Mouse (Mus musculus) liver, adult (tissue): Measurements from ENCODE around the gene Mthfd1.

ENCODE experiments used
- GATA4 ChIP-seq: IDR thresholded peaks from 2 replicates; pipeline ENCODE4 v1.6.1; 2014; ENCODE audit warnings: mild to moderate bottlenecking, low read length; ENCODE audit not compliant: insufficient replicate concordance

The Mthfd1 gene

GRCm38 (mm10) chr12:76341080-76341479 lies 86.0 kb downstream of the Mthfd1 start:
- TF ChIP-seq GATA4: no peak

- TF ChIP-seq GATA4: no peak
These were observed 90.8 kb downstream of the Mthfd1 start for GRCm38 (mm10) chr12:76345759-76346455.

GRCm38 (mm10) chr12:76349680-76350220 lies 94.7 kb downstream of the Mthfd1 start:
- TF ChIP-seq GATA4: no peak

GRCm38 (mm10) chr12:76360868-76361267 lies 105.8 kb downstream of the Mthfd1 start:
- TF ChIP-seq GATA4: no peak

- TF ChIP-seq GATA4: no peak
These were observed 106.6 kb downstream of the Mthfd1 start for GRCm38 (mm10) chr12:76361405-76362302.

GRCm38 (mm10) chr12:76362303-76362676 lies 107.2 kb downstream of the Mthfd1 start:
- no peak for TF ChIP-seq GATA4

- TF ChIP-seq GATA4: no peak
These were observed 111.2 kb downstream of the Mthfd1 start for GRCm38 (mm10) chr12:76366276-76366675.

GRCm38 (mm10) chr12:76367096-76367995 lies 112.2 kb downstream of the Mthfd1 start:
- TF ChIP-seq GATA4: no peak

GRCm38 (mm10) chr12:76368201-76368789 lies 113.2 kb downstream of the Mthfd1 start:
- TF ChIP-seq GATA4: no peak

- TF ChIP-seq GATA4: no peak; the same call in 1 of the 2 replicates
These were observed 113.7 kb downstream of the Mthfd1 start for GRCm38 (mm10) chr12:76368790-76369205.
